Mouse (Mus musculus) thymus, adult 2 months (tissue): Measurements from ENCODE around the gene Boc. TPM values are rescaled to one million over a fixed set of nuclear protein-coding genes. Genes with fewer than 3 reads are reported as not detected.
"Not testable (repeated sequence)": the region's sequence is repeated elsewhere in the genome, so short reads cannot be mapped to it uniquely, and the experiment has no call there.

Source experiments
- DNase-seq: peaks from one replicate; pipeline ENCODE4 v3.0.0; 2021
- H3K27ac ChIP-seq: fragments of 200-500 bp; 2 replicates; pipeline ENCODE4 v1.5.1; 2012; ENCODE audit warnings: low read length, control low read depth; ENCODE audit not compliant: control insufficient read depth, insufficient read depth
- H3K27me3 ChIP-seq: fragments of 200-500 bp; 2 replicates; pipeline ENCODE4 v1.6.1; 2012; ENCODE audit warnings: mild to moderate bottlenecking, low read length, moderate library complexity, mixed read lengths; ENCODE audit not compliant: control insufficient read depth, insufficient read depth
- H3K36me3 ChIP-seq: fragments of 200-500 bp; 2 replicates; pipeline ENCODE4 v1.6.1; 2012; ENCODE audit warnings: mild to moderate bottlenecking, low read length, moderate library complexity; ENCODE audit not compliant: control insufficient read depth, insufficient read depth
- H3K4me1 ChIP-seq: fragments of 200-500 bp; replicated peaks from 2 replicates; pipeline ENCODE4 v1.6.1; 2012; ENCODE audit warnings: low read length; ENCODE audit not compliant: control insufficient read depth, insufficient read depth
- H3K4me3 ChIP-seq: fragments of 200-500 bp; 2 replicates; pipeline ENCODE4 v1.5.1; 2012; ENCODE audit warnings: mild to moderate bottlenecking, low read length, control low read depth, moderate library complexity; ENCODE audit not compliant: control insufficient read depth, insufficient read depth
- CTCF ChIP-seq: fragments of 200-500 bp; IDR thresholded peaks from 2 replicates; pipeline ENCODE4 v1.5.1; 2012; ENCODE audit warnings: mild to moderate bottlenecking, control low read depth, low read length, moderate library complexity, borderline replicate concordance; ENCODE audit not compliant: control insufficient read depth, poor library complexity, insufficient read depth; ENCODE audit errors: extremely low read depth
- POLR2A ChIP-seq: fragments of 200-500 bp; IDR thresholded peaks from 2 replicates; pipeline ENCODE4 v1.6.1; 2012; ENCODE audit warnings: mild to moderate bottlenecking, low read length, control low read depth, moderate library complexity; ENCODE audit not compliant: control insufficient read depth, poor library complexity, insufficient read depth; ENCODE audit errors: extremely low read depth
- WGBS: fragments of 180-500 bp; shearing (Covaris S2); methylation state at CpG from one replicate; pipeline ENCODE4 v1.1.7; 2018; 5-methylcytosine and 5-hydroxymethylcytosine counted together
- polyA plus RNA-seq: library from polyadenylated mRNA; depleted of rRNA; stranded (reverse); fragments of >200 nt; gene quantifications from 2 replicates; pipeline ENCODE4 v1.2.3, GENCODE M21; 2012; rRNA removed

Gene Boc
- polyA plus RNA-seq, 1 experiment: 14.6 TPM

DNA sequence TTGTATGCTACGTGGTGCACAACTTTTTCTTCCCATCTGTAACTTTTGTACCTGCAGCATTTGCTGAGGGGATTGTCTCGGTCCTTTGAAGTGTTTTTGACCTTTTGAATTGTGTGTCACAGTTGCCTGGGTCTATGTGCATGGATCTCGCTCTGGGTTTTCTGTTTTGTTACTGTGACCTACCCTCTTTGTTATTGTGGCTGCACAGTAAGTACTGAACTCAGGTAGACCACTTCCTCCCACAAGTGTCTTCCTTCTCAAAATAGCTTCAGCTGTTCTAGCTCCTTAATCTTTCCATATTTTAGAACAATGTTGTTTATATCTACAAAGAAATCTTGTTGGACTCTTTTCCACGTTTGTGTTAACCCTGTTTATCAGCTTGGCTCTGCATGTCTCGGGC is 97.8 kb downstream of the Boc start:
- 16% methylated on average over 5 of the region's 5 CpGs for WGBS
- Histone ChIP-seq H3K27me3 (no peaks in the 10 kb centered on the region), H3K4me1 (peaks cover 6% of the 10 kb centered on the region), H3K4me3 (no peak overlapping the region), H3K27ac (no peak overlapping the region; the same call in 1 of the 2 replicates), H3K36me3 (no peaks in the 10 kb centered on the region)
- DNase-seq: no peak
- TF ChIP-seq POLR2A: no peak
- TF ChIP-seq CTCF: no peak

DNA sequence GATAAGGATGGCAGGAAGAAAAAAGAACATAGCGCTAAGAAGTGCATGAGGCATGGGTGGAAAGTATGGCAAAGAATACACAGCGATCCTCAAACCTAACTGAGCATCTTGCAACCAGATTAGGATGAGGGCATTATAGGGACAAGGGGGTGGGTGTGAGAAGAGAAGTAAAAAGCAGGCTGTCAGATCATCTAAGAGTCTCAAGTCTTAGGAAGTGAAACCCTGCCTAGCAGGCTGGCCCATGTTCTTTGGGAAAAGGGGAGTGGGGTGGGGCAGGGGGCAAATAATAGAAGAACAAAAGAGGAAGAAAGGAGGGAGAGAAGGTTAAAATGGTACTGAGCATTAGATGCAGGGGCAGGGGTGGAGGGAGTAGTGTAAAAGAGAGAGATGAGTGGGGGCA is 99.9 kb downstream of the Boc start:
- Histone ChIP-seq H3K4me3 (no peak overlapping the region), H3K36me3 (no peaks in the 10 kb centered on the region), H3K27me3 (no peaks in the 10 kb centered on the region), H3K27ac (no peak overlapping the region), H3K4me1 (peaks cover 6% of the 10 kb centered on the region)
- TF ChIP-seq POLR2A: no peak
- 98% methylated on average over 2 of the region's 2 CpGs for WGBS
- DNase-seq: no peak

DNA sequence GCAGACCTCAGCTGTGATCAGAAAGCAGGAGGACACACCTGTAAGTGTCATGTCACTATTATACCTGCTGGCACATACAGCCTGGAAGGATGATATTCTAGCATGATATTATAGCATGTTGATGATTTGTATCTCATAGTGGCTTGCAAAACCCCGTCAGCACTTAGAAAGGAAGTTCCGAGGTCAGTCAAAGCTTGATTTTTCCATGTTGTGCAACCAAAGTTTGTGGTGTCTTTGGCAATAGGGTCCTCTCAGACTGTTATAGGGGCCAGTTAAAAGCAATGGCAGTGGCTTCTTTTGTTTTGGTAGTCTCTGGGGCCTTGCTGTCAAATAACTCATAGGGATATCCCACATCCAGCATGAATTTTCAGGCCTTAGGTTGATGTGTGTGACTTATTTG is 100.8 kb downstream of the Boc start:
- no peaks in the 10 kb centered on the region for H3K27me3 ChIP-seq
- 69% methylated on average over 2 of the region's 2 CpGs for WGBS
- H3K4me3 ChIP-seq: no peak overlapping the region
- DNase-seq: no peak
- H3K36me3 ChIP-seq: no peaks in the 10 kb centered on the region
- TF ChIP-seq POLR2A (no peak), CTCF (no peak)
- H3K27ac ChIP-seq: no peak overlapping the region
- H3K4me1 ChIP-seq: peaks cover 6% of the 10 kb centered on the region

DNA sequence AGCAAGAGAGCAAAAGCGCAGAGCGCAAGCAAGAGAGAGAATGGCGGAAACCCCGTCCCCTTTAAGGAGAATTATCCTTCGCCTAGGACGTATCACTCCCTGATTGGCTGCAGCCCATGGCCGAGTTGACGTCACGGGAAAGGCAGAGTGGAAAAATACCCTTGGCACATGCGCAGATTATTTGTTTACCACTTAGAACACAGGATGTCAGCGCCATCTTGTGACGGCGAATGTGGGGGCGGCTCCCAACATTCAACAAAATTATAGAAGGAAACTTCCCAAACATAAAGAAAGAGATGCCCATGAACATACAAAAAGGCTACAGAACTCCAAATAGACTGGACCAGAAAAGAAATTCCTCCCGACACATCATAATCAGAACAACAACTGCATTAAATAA is 116.8 kb downstream of the Boc start:
- DNase-seq, H3K4me3 ChIP-seq, H3K4me1 ChIP-seq, H3K27ac ChIP-seq, H3K27me3 ChIP-seq, H3K36me3 ChIP-seq: not testable (repeated sequence)
- 98% methylated on average over 15 of the region's 15 CpGs for WGBS

DNA sequence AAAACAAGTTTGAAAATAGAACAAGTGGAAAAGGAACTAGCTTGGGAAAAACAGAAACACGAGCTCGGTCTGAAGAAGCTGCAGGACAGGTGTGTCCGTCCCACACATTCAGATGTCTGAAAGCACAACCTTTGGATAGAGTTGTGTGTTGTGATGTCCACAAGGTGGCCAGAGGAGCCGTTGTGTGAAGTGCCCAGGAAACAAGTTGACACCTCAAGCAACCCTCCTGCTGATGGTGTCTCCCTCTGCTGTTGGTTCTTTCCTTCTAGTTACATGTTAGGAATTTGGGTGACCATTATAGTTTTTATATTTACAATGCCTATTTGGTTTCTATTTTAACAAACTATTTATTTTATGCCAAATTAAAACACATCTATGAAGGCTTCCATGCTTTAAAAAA is 123.2 kb downstream of the Boc start:
- H3K4me1 ChIP-seq: no peaks in the 10 kb centered on the region
- H3K27me3 ChIP-seq: no peaks in the 10 kb centered on the region
- no peak overlapping the region for H3K27ac ChIP-seq
- WGBS: 78% methylated on average over 4 of the region's 4 CpGs
- no peak overlapping the region for H3K4me3 ChIP-seq
- no peak for TF ChIP-seq POLR2A
- no peak for TF ChIP-seq CTCF
- no peaks in the 10 kb centered on the region for H3K36me3 ChIP-seq
- no peak for DNase-seq

Other genes with a start within 250 kb of the Boc start
- 8.8 and 9.9 TPM in 2 replicates for gene Sidt1, start 225.7 kb downstream of the Boc start, polyA plus RNA-seq
- 13.4 TPM in 2 replicates for gene Spice1, start 211.8 kb downstream of the Boc start, polyA plus RNA-seq
- gene Cfap44, start 164.1 kb downstream of the Boc start, polyA plus RNA-seq: 0.12 TPM in 1 of 2 replicates, not detected in the other
- gene Nepro, start 165.4 kb upstream of the Boc start, polyA plus RNA-seq: 6.8 and 7.9 TPM in 2 replicates
- 5.1 and 5.4 TPM in 2 replicates for gene Gtpbp8, start 187.5 kb upstream of the Boc start, polyA plus RNA-seq
- gene Cd200r1, start 206.8 kb upstream of the Boc start, polyA plus RNA-seq: 2.4 and 3.7 TPM in 2 replicates